Mouse (Mus musculus) left cerebral cortex, postnatal 4 days (tissue): Measurements from ENCODE around the gene Sidt1. TPM values are rescaled to one million over a fixed set of nuclear protein-coding genes. Genes with fewer than 3 reads are reported as not detected.

Source experiments
- total RNA-seq, 2 experiments: library from RNA; stranded (reverse); gene quantifications; 2 replicates each; pipeline ENCODE4 v1.2.3; 2021

Gene Sidt1
- total RNA-seq, 2 experiments from 2014 or later = 16.0 to 17.9 TPM

Other genes starting within 250 kb of the Sidt1 start
- 100 to 1,000 TPM; 237 to 255 TPM for gene Atp6v1a, start 193.5 kb downstream of the Sidt1 start, total RNA-seq
- gene Naa50, start 193.4 kb downstream of the Sidt1 start, total RNA-seq = 10 to 100 TPM; 56.0 to 60.5 TPM
- 10 to 100 TPM; 27.7 to 27.9 TPM for gene Usf3, start 159.9 kb downstream of the Sidt1 start, total RNA-seq
- gene Spice1, start 13.9 kb upstream of the Sidt1 start, total RNA-seq = 10 to 100 TPM; 15.0 to 18.8 TPM
- gene Cfap44, start 61.6 kb upstream of the Sidt1 start, total RNA-seq = 1 to 10 TPM; 6.9 to 7.3 TPM
- 10 to 100 TPM; 20.0 to 22.4 TPM for gene Boc, start 225.7 kb upstream of the Sidt1 start, total RNA-seq